Mouse (Mus musculus): ENCODE measurements at regions not wholly inside any gene's neighbourhood (a gene's known extent, or its start where the extent isn't known, plus 50 kb on each side); places are given as distances from the start of the nearest gene placed in this dataset.

- no peak for TF ChIP-seq POLR2A (IDR thresholded peaks at IDR 0.05; ENCODE audit: insufficient read depth, low read depth, low read length)
- TF ChIP-seq CTCF (IDR thresholded peaks at IDR 0.05; ENCODE audit: insufficient read depth, low read depth, low read length): no peak
Measured at GRCm38 (mm10) chr8:6144588-6144987, 1039.4 kb upstream of the Slc10a2 start.

Measured in olfactory bulb, adult 2 months (tissue).